In genomic region chr11:75796029-75796445, GRCm38 (mm10) we compare ENCODE assay signal across 8 mouse cellular contexts. TPM values are rescaled to one million over a fixed set of nuclear protein-coding genes. Genes with fewer than 3 reads are reported as not detected.
DNase-seq lines count a peak whose midpoint lies in the region; TF ChIP-seq lines count a peak whose summit lies in the region.

Gene Doc2b (minus strand): TSS chr11:75796049.

- TF ChIP-seq CTCF in E14TG2a.4 (conservative IDR thresholded peaks at IDR 0.05; ENCODE audit: low read length) = no peak
- TF ChIP-seq CTCF in left cerebral cortex, adult 2 months (IDR thresholded peaks at IDR 0.05) = no peak
- no peak for TF ChIP-seq CTCF in small intestine, adult 2 months (IDR thresholded peaks at IDR 0.05; ENCODE audit: extremely low read depth, insufficient read length, insufficient replicate concordance, low read depth, low read length)

- H3K4me1 ChIP-seq in E14TG2a.4 (replicated peaks; ENCODE audit: low read depth, low read length) = peaks cover 32% of the 10 kb centered on the region
- H3K4me1 ChIP-seq in hindbrain, embryonic 10.5 days (replicated peaks) = peaks cover 60% of the 10 kb centered on the region
- H3K4me1 ChIP-seq in small intestine, adult 2 months (ENCODE audit: control insufficient read depth, insufficient read depth, insufficient read length, low read length) = no peaks in the 10 kb centered on the region

- DNase-seq in adrenal gland, adult (ENCODE audit: inconsistent age in 2 of 2, low spot score in 1 of 2) = peak; percentile 81 to 86
- peak; percentile 57 for DNase-seq in embryo, embryonic 11 days
- DNase-seq in hindbrain, embryonic 10.5 days (ENCODE audit: low spot score) = peak; percentile 41
- DNase-seq in left cerebral cortex, adult 2 months (ENCODE audit: extremely low spot score in 1 of 2, low spot score in 2 of 2) = peak; percentile 77 to 84
- DNase-seq in mesoderm, embryonic 11.5 days (ENCODE audit: low read depth, low spot score) = peak; percentile 50
- DNase-seq in adipocyte (ENCODE audit: low spot score) = no peak

- no peak for TF ChIP-seq POLR2A in small intestine, adult 2 months (IDR thresholded peaks at IDR 0.05; ENCODE audit: low read depth, low read length)

- peak within 1 kb of the TSS; percentile 74 for H3K27ac ChIP-seq in hindbrain, embryonic 10.5 days
- H3K27ac ChIP-seq in left cerebral cortex, adult 2 months = peak within 1 kb of the TSS; percentile 40; the same call in 1 of the 2 replicates
- H3K27ac ChIP-seq in small intestine, adult 2 months (ENCODE audit: insufficient read depth, low read depth, low read length) = no peak within 1 kb of the TSS

- WGBS in hindbrain, embryonic 10.5 days = 5% methylated on average over 37 of the region's 37 CpGs
- WGBS in small intestine, adult 2 months = 12% methylated on average over 36 of the region's 37 CpGs

- H3K4me3 ChIP-seq in E14TG2a.4 (replicated peaks; ENCODE audit: low read length) = peak within 1 kb of the TSS; percentile 76
- peak within 1 kb of the TSS; percentile 54 for H3K4me3 ChIP-seq in hindbrain, embryonic 10.5 days
- peak within 1 kb of the TSS; percentile 47 for H3K4me3 ChIP-seq in left cerebral cortex, adult 2 months
- H3K4me3 ChIP-seq in small intestine, adult 2 months (ENCODE audit: low read depth, low read length) = peak within 1 kb of the TSS; percentile 50

- H3K27me3 ChIP-seq in E14TG2a.4 (ENCODE audit: insufficient read depth, low read length) = peaks cover 82% of the 10 kb centered on the region
- H3K27me3 ChIP-seq in hindbrain, embryonic 10.5 days (ENCODE audit: insufficient read depth, poor library complexity, severe bottlenecking) = peaks cover 86% of the 10 kb centered on the region
- H3K27me3 ChIP-seq in small intestine, adult 2 months (ENCODE audit: control insufficient read depth, insufficient read depth, low read length) = peaks cover 29% of the 10 kb centered on the region

- H3K9me3 ChIP-seq in E14TG2a.4 (ENCODE audit: low read length) = no peaks in the 10 kb centered on the region
- H3K9me3 ChIP-seq in hindbrain, embryonic 10.5 days = no peaks in the 10 kb centered on the region

- no peaks in the 10 kb centered on the region for H3K36me3 ChIP-seq in E14TG2a.4 (ENCODE audit: insufficient read depth, low read length)
- H3K36me3 ChIP-seq in hindbrain, embryonic 10.5 days = no peaks in the 10 kb centered on the region
- no peaks in the 10 kb centered on the region for H3K36me3 ChIP-seq in small intestine, adult 2 months (ENCODE audit: control insufficient read depth, insufficient read depth, low read length)

- intact Hi-C loops in left cerebral cortex, adult 2 months (cut with DNase I) = loop anchor here (1.0 kb wide), 1 partner anchor 74 kb away; no protein-coding TSS in a partner anchor

RNA-seq across cellular contexts. Expression of gene Doc2b, which starts in this region (rescaled TPM):
- 0.39 and 0.45 TPM in 2 replicates for polyA plus RNA-seq in hindbrain, embryonic 10.5 days (2016; fragmentation: Nextera tagmentation; extraction: Ambion mirVana)
- total RNA-seq in left cerebral cortex, adult 2 months (2021) = 10 to 100 TPM; 17.9 to 26.7 TPM
- polyA plus RNA-seq in small intestine, adult 2 months (2012; rRNA removed) = 0.23 and 0.27 TPM in 2 replicates

Comparison
In these comparisons a context has a peak if more than half of its experiments do, and no peak if none do; other contexts are left out.
1. Peak in DNase-seq, H3K4me3 ChIP-seq and H3K27ac ChIP-seq in hindbrain, embryonic 10.5 days; RNA of the gene not detected or under 1 TPM.